Mouse (Mus musculus): Measurements from ENCODE around the gene Cnot6l. TPM values are rescaled to one million over a fixed set of nuclear protein-coding genes. Genes with fewer than 3 reads are reported as not detected.

Cnot6l gene
- polyA plus RNA-seq (2012; rRNA removed) = 2.8 and 3.0 TPM in 2 replicates

GRCm38 (mm10) chr5:96164021-96164411 lies at the start of gene Cnot6l:
Gene Cnot6l (minus strand): TSS chr5:96164171.

GRCm38 (mm10) chr5:96209459-96209858 lies 45.5 kb upstream of the Cnot6l start, which contains the start of gene Mrpl1:
Gene Mrpl1 (plus strand): TSS chr5:96209493.

Other genes with a start within 250 kb of the Cnot6l start
- gene Cxcl13, start 207.2 kb downstream of the Cnot6l start, polyA plus RNA-seq (2012; rRNA removed) = 0.61 and 0.93 TPM in 2 replicates
- 1.7 TPM in 2 replicates for gene Mrpl1, start 45.3 kb upstream of the Cnot6l start, polyA plus RNA-seq (2012; rRNA removed)
- gene Fras1, start 209.8 kb upstream of the Cnot6l start, polyA plus RNA-seq (2012; rRNA removed) = 0.30 and 0.37 TPM in 2 replicates

Measured in colon, adult 2 months (tissue).